Mouse (Mus musculus) heart, embryonic 16.5 days (tissue): ENCODE data around the gene Dab2ip. TPM values are rescaled to one million over a fixed set of nuclear protein-coding genes. Genes with fewer than 3 reads are reported as not detected.
A peak's percentile ranks its signal among the peaks of the same experiment; 100 is the strongest.

ENCODE experiments used
- ATAC-seq: fragments of 200-750 bp; cut with Nextera tagmentation; replicated peaks from 2 replicates; pipeline ENCODE4 v1.8.0; 2017; ENCODE audit warnings: moderate number of reproducible peaks; ENCODE audit not compliant: insufficient read depth, low FRiP score; ENCODE audit errors: extremely low read depth
- H3K27ac ChIP-seq: fragments of 300-500 bp; sonication (generic); 2 replicates; pipeline ENCODE4 v1.5.1; 2014; ENCODE audit warnings: mild to moderate bottlenecking, low read length, control low read depth, moderate library complexity
- H3K27me3 ChIP-seq: fragments of 300-500 bp; sonication (generic); 2 replicates; pipeline ENCODE4 v1.6.1; 2014; ENCODE audit warnings: low read length, mixed read lengths; ENCODE audit not compliant: control insufficient read depth, insufficient read depth
- H3K36me3 ChIP-seq: fragments of 300-500 bp; sonication (generic); 2 replicates; pipeline ENCODE4 v1.6.1; 2014; ENCODE audit not compliant: control insufficient read depth, insufficient read depth
- H3K4me1 ChIP-seq: fragments of 300-500 bp; sonication (generic); 2 replicates; pipeline ENCODE4 v1.6.1; 2014; ENCODE audit warnings: low read length, mixed read lengths; ENCODE audit not compliant: control insufficient read depth, insufficient read depth
- H3K4me2 ChIP-seq: fragments of 300-500 bp; sonication (generic); 2 replicates; pipeline ENCODE4 v1.6.1; 2014; ENCODE audit warnings: low read depth, mild to moderate bottlenecking, control low read depth, low read length
- H3K4me3 ChIP-seq: fragments of 300-500 bp; sonication (generic); 2 replicates; pipeline ENCODE4 v1.5.1; 2014; ENCODE audit warnings: mild to moderate bottlenecking, control low read depth, low read length
- H3K9ac ChIP-seq: fragments of 300-500 bp; sonication (generic); 2 replicates; pipeline ENCODE4 v1.6.1; 2014; ENCODE audit warnings: low read length, control low read depth
- H3K9me3 ChIP-seq: fragments of 300-500 bp; sonication (generic); replicated peaks from 2 replicates; pipeline ENCODE4 v1.6.1; 2016; ENCODE audit warnings: low read length; ENCODE audit not compliant: control insufficient read depth
- WGBS: fragments of 180-500 bp; shearing (Covaris S2); extraction: QIAGEN DNeasy Blood & Tissue Kit; methylation state at CpG from one replicate; pipeline ENCODE4 v1.1.7; 2014; 5-methylcytosine and 5-hydroxymethylcytosine counted together
- polyA plus RNA-seq: library from polyadenylated mRNA; unstranded; fragments of >200 nt; fragmentation: Nextera tagmentation; extraction: Ambion mirVana; gene quantifications from 2 replicates; pipeline ENCODE4 v1.2.1, GENCODE M21; 2015

Gene Dab2ip
- polyA plus RNA-seq, 1 experiment from 2014 or later: 27.1 TPM

DNA sequence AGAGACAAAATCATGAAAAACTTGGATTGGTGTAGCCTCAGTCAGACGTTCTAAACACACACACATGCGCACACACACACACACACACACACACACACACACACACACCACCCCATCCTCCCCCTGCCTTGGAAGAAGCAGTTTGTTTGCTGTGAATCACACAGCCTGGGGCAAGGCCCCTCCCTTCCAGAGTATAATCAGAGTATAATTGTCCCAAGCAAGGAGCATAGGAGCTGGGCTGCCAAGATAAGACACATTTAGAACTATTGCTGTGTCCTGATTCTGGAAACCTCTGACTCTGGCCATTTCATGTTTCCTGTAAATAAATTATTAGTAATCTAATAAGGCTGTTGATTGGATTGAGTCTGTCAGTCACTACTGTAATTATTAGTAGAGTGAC is 29.0 kb upstream of the Dab2ip start:
- WGBS: 72% methylated on average over 2 of the region's 2 CpGs

GRCm38 (mm10) chr2:35529856-35530255 is 28.2 kb upstream of the Dab2ip start:
- Histone ChIP-seq H3K27ac (no peak overlapping the region), H3K9me3 (no peaks in the 10 kb centered on the region), H3K4me2 (no peak overlapping the region), H3K9ac (no peak overlapping the region), H3K4me3 (no peak overlapping the region), H3K4me1 (no peaks in the 10 kb centered on the region), H3K27me3 (no peaks in the 10 kb centered on the region), H3K36me3 (no peaks in the 10 kb centered on the region)
- ATAC-seq: no peak
- 57% methylated on average over 4 of the region's 4 CpGs for WGBS

More for the DNA sequence above, 29.0 kb upstream of the Dab2ip start:
- H3K9ac ChIP-seq: no peak overlapping the region
- ATAC-seq: no peak
- no peak overlapping the region for H3K4me3 ChIP-seq
- no peaks in the 10 kb centered on the region for H3K4me1 ChIP-seq
- no peaks in the 10 kb centered on the region for H3K9me3 ChIP-seq
- no peaks in the 10 kb centered on the region for H3K27me3 ChIP-seq
- no peaks in the 10 kb centered on the region for H3K36me3 ChIP-seq
- H3K27ac ChIP-seq: no peak overlapping the region
- H3K4me2 ChIP-seq: no peak overlapping the region

- Histone ChIP-seq H3K9me3 (no peaks in the 10 kb centered on the region), H3K4me3 (no peak overlapping the region), H3K4me1 (no peaks in the 10 kb centered on the region), H3K36me3 (no peaks in the 10 kb centered on the region), H3K9ac (no peak overlapping the region), H3K27me3 (no peaks in the 10 kb centered on the region), H3K27ac (no peak overlapping the region), H3K4me2 (no peak overlapping the region)
- ATAC-seq: no peak
- 81% methylated on average over 10 of the region's 10 CpGs for WGBS
These were observed 27.3 kb upstream of the Dab2ip start for GRCm38 (mm10) chr2:35530732-35531131.

- Histone ChIP-seq H3K36me3 (no peaks in the 10 kb centered on the region), H3K9ac (no peak overlapping the region), H3K9me3 (no peaks in the 10 kb centered on the region), H3K27ac (no peak overlapping the region), H3K4me1 (no peaks in the 10 kb centered on the region), H3K4me3 (no peak overlapping the region), H3K27me3 (no peaks in the 10 kb centered on the region), H3K4me2 (no peak overlapping the region)
- ATAC-seq: no peak
- WGBS: 48% methylated on average over 9 of the region's 9 CpGs
These were observed 24.4 kb upstream of the Dab2ip start for GRCm38 (mm10) chr2:35533646-35534045.

DNA sequence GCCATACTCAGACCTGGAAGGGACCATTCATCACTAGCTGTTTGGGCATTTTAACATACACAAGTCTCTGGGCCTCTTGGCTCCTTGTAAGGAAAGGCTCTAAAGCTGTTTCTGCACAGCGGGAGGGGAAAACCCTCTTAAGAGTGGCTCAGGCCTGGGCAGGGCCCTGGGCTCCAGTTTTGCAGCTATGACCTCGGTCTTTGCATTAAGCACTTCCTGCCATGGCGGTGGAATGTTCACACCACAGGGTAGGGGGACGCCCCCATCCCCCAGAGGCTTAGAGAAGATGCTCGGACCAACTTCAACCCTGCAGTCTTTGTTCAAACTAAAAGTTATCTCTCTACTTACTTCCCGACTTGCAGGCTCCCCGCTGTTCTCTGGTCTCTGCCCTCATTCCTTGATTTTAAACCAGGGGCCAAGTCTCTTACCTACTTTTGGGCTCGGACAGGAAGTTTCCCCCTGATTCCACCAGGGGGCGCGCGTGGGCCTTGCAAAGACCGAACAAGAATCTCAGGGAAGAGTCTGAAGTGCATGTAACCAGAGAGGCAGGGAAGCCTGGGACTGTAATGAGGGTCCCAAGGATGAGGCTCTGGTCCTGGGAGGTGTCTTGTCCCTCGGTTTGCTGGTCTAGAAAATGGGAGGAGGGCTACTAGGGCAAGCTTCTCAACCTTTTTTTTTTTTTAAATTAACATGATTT is 18.6 kb upstream of the Dab2ip start:
- WGBS: 15% methylated on average over 13 of the region's 13 CpGs
- no peak overlapping the region for H3K27ac ChIP-seq
- H3K9me3 ChIP-seq: no peaks in the 10 kb centered on the region
- no peak overlapping the region for H3K4me3 ChIP-seq
- no peaks in the 10 kb centered on the region for H3K36me3 ChIP-seq
- H3K4me2 ChIP-seq: no peak overlapping the region
- no peak overlapping the region for H3K9ac ChIP-seq
- H3K27me3 ChIP-seq: no peaks in the 10 kb centered on the region
- H3K4me1 ChIP-seq: peaks cover 6% of the 10 kb centered on the region; the same call in 1 of the 2 replicates
- ATAC-seq: peak; percentile 19; the same call in 1 of the 2 replicates

DNA sequence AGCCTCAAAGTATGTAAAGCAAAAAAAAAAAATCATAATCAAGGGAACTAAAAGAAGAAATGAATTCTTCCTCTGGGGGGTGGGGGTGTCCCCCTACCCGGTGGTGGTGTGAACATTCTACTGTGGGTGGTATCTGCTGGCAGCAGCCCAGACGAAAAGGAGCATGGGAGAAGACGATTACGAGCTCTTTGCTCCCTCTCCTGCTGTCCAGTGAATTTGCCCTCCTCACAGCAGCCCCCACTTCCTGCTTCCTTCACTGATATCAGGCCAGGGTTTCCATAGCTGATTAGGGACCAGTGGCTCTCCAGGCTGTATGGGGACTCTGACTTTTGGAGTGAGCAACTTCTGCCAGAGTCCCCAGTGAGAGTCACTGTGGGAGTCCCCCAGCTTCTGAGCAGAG is 17.3 kb upstream of the Dab2ip start:
- Histone ChIP-seq H3K36me3 (no peaks in the 10 kb centered on the region), H3K9me3 (no peaks in the 10 kb centered on the region), H3K27me3 (no peaks in the 10 kb centered on the region), H3K4me1 (peaks cover 12% of the 10 kb centered on the region), H3K4me2 (no peak overlapping the region), H3K4me3 (no peak overlapping the region), H3K27ac (peak overlapping the region; percentile 60; the same call in 1 of the 2 replicates), H3K9ac (no peak overlapping the region; the same call in 1 of the 2 replicates)
- 0 out of 2 replicates have a peak, but pooled peaks have one; percentile 35 for ATAC-seq
- 18% methylated on average over 4 of the region's 4 CpGs for WGBS

- Histone ChIP-seq H3K27ac (no peak overlapping the region), H3K9ac (peak overlapping the region; percentile 27; the same call in 1 of the 2 replicates), H3K4me2 (peak overlapping the region; percentile 54), H3K27me3 (no peaks in the 10 kb centered on the region), H3K4me3 (peak overlapping the region; percentile 13), H3K4me1 (peaks cover 20% of the 10 kb centered on the region), H3K36me3 (no peaks in the 10 kb centered on the region), H3K9me3 (no peaks in the 10 kb centered on the region)
- WGBS: 6% methylated on average over 14 of the region's 14 CpGs
- peak; percentile 4; the same call in 1 of the 2 replicates for ATAC-seq
These were observed 13.3 kb upstream of the Dab2ip start for GRCm38 (mm10) chr2:35544717-35545116.

- Histone ChIP-seq H3K27ac (no peak overlapping the region), H3K4me2 (peak overlapping the region; percentile 54), H3K27me3 (0 out of 2 replicates have a peak, but pooled peaks cover 1% of the 10 kb centered on the region), H3K9ac (peak overlapping the region; percentile 27; the same call in 1 of the 2 replicates), H3K4me3 (peak overlapping the region; percentile 13), H3K36me3 (no peaks in the 10 kb centered on the region), H3K4me1 (peaks cover 20% of the 10 kb centered on the region), H3K9me3 (no peaks in the 10 kb centered on the region)
- 31% methylated on average over 7 of the region's 7 CpGs for WGBS
- peak; percentile 35; the same call in 1 of the 2 replicates for ATAC-seq
These were observed 12.9 kb upstream of the Dab2ip start for GRCm38 (mm10) chr2:35545125-35545590.

DNA sequence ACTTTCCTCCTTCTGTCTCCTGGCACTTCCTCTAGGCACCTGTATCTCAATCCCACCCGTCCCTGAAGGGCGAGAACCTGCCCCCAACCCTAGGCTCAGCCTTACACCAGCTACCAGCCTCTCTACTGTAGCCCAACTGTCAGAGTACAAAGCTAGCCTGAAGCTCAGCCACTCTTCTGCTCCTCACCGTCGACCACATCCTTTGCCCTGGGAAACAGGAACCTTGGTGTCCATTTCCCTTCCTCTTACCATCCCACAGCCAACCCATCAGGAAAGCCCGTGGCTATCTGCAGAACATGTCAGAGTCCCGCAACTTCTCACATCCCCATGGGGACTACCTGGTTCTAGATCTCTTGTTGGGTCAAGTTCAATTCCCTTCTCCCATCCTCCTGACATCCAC is 11.6 kb upstream of the Dab2ip start:
- Histone ChIP-seq H3K4me2 (no peak overlapping the region), H3K4me3 (no peak overlapping the region), H3K9ac (no peak overlapping the region), H3K9me3 (no peaks in the 10 kb centered on the region), H3K36me3 (no peaks in the 10 kb centered on the region), H3K4me1 (peaks cover 14% of the 10 kb centered on the region), H3K27ac (no peak overlapping the region), H3K27me3 (0 out of 2 replicates have a peak, but pooled peaks cover 4% of the 10 kb centered on the region)
- no peak for ATAC-seq
- WGBS: 73% methylated on average over 6 of the region's 6 CpGs
